Mouse (Mus musculus) gastrocnemius, postnatal 14 days (tissue): ENCODE data around the gene Tmem151a. TPM values are rescaled to one million over a fixed set of nuclear protein-coding genes. Genes with fewer than 3 reads are reported as not detected.

Source experiments
- total RNA-seq, 2 experiments: library from RNA; stranded (reverse); gene quantifications; 2 replicates each; pipeline ENCODE4 v1.2.3; 2021

The Tmem151a gene
- total RNA-seq, 2 experiments from 2014 or later, result 0.16 to 0.69 TPM

Other genes with a start within 250 kb of the Tmem151a start
- gene Ccs, start 246.2 kb downstream of the Tmem151a start, total RNA-seq, result 10 to 100 TPM; 31.4 to 34.1 TPM
- not detected for gene Ccdc87, start 246.2 kb downstream of the Tmem151a start, total RNA-seq
- 10 to 100 TPM; 29.5 to 38.2 TPM for gene Ctsf, start 230.4 kb downstream of the Tmem151a start, total RNA-seq
- 1,000 to 10,000 TPM; 5,946 to 6,289 TPM for gene Actn3, start 207.6 kb downstream of the Tmem151a start, total RNA-seq
- 1 to 10 TPM; 3.3 to 3.7 TPM for gene Zdhhc24, start 206.9 kb downstream of the Tmem151a start, total RNA-seq
- gene Bbs1, start 178.9 kb downstream of the Tmem151a start, total RNA-seq, result 1 to 10 TPM; 3.0 to 3.1 TPM
- 10 to 100 TPM; 25.8 to 28.4 TPM for gene Dpp3, start 157.2 kb downstream of the Tmem151a start, total RNA-seq
- gene Peli3, start 142.4 kb downstream of the Tmem151a start, total RNA-seq, result under 1 TPM; 0.60 to 0.96 TPM
- 10 to 100 TPM; 51.5 to 52.3 TPM for gene Mrpl11, start 123.4 kb downstream of the Tmem151a start, total RNA-seq
- not detected for gene Npas4, start 95.2 kb downstream of the Tmem151a start, total RNA-seq
- 1 to 10 TPM; 4.9 to 6.5 TPM for gene Slc29a2, start 61.7 kb downstream of the Tmem151a start, total RNA-seq
- gene B4gat1, start 46.7 kb downstream of the Tmem151a start, total RNA-seq, result 10 to 100 TPM; 20.4 to 23.7 TPM
- gene AC124502.3, start 46.6 kb downstream of the Tmem151a start, total RNA-seq, result under 1 TPM; 0.43 to 0.89 TPM
- 10 to 100 TPM; 11.1 to 11.3 TPM for gene Brms1, start 44.2 kb downstream of the Tmem151a start, total RNA-seq
- 1 to 10 TPM in 1 of 2 experiments, under 1 TPM in 1; 0.55 to 1.1 TPM for gene Rin1, start 35.0 kb downstream of the Tmem151a start, total RNA-seq
- 10 to 100 TPM; 23.8 to 43.2 TPM for gene Cd248, start 17.5 kb downstream of the Tmem151a start, total RNA-seq
- 10 to 100 TPM; 43.8 to 47.3 TPM for gene Yif1a, start 3.0 kb upstream of the Tmem151a start, total RNA-seq
- gene Cnih2, start 13.0 kb upstream of the Tmem151a start, total RNA-seq, result under 1 TPM; 0.14 to 0.40 TPM
- gene Rab1b, start 21.5 kb upstream of the Tmem151a start, total RNA-seq, result 100 to 1,000 TPM; 113 to 119 TPM
- gene Klc2, start 33.0 kb upstream of the Tmem151a start, total RNA-seq, result 10 to 100 TPM; 32.1 to 34.3 TPM
- gene Pacs1, start 187.6 kb upstream of the Tmem151a start, total RNA-seq, result 1 to 10 TPM; 6.7 to 7.7 TPM
- gene Sf3b2, start 209.9 kb upstream of the Tmem151a start, total RNA-seq, result 10 to 100 TPM; 72.1 to 72.6 TPM
- under 1 TPM in 1 of 2 experiments, not detected in 1; 0.16 TPM for gene Gal3st3, start 212.8 kb upstream of the Tmem151a start, total RNA-seq